Mouse (Mus musculus) heart, embryonic 12.5 days (tissue): ENCODE measurements around the gene Dcpp2. TPM values are rescaled to one million over a fixed set of nuclear protein-coding genes. Genes with fewer than 3 reads are reported as not detected.
"Not testable (repeated sequence)": the region's sequence is repeated elsewhere in the genome, so short reads cannot be mapped to it uniquely, and the experiment has no call there.

Source experiments
- ATAC-seq: fragments of 200-750 bp; cut with Nextera tagmentation; 2 replicates; pipeline ENCODE4 v1.8.0; 2017; ENCODE audit warnings: moderate TSS enrichment, moderate library complexity; ENCODE audit not compliant: insufficient number of reproducible peaks, low FRiP score
- H3K27ac ChIP-seq: fragments of 300-500 bp; sonication (generic); 2 replicates; pipeline ENCODE4 v1.5.1; 2016; ENCODE audit warnings: mild to moderate bottlenecking, moderate library complexity; ENCODE audit not compliant: poor library complexity, severe bottlenecking
- H3K27me3 ChIP-seq: fragments of 300-500 bp; sonication (generic); replicated peaks from 2 replicates; pipeline ENCODE4 v1.6.1; 2016; ENCODE audit warnings: mild to moderate bottlenecking, moderate library complexity
- H3K36me3 ChIP-seq: fragments of 300-500 bp; sonication (generic); 2 replicates; pipeline ENCODE4 v1.6.1; 2016; ENCODE audit warnings: mild to moderate bottlenecking, moderate library complexity
- H3K4me1 ChIP-seq: fragments of 300-500 bp; sonication (generic); replicated peaks from 2 replicates; pipeline ENCODE4 v1.6.1; 2016; ENCODE audit warnings: mild to moderate bottlenecking
- H3K4me2 ChIP-seq: fragments of 300-500 bp; sonication (generic); 2 replicates; pipeline ENCODE4 v1.6.1; 2016; ENCODE audit warnings: mild to moderate bottlenecking, moderate library complexity
- H3K4me3 ChIP-seq: fragments of 300-500 bp; sonication (generic); 2 replicates; pipeline ENCODE4 v1.5.1; 2016; ENCODE audit warnings: mild to moderate bottlenecking
- H3K9ac ChIP-seq: fragments of 300-500 bp; sonication (generic); 2 replicates; pipeline ENCODE4 v1.6.1; 2016; ENCODE audit warnings: mild to moderate bottlenecking, moderate library complexity
- H3K9me3 ChIP-seq: fragments of 300-500 bp; sonication (generic); replicated peaks from 2 replicates; pipeline ENCODE4 v1.6.1; 2016; ENCODE audit warnings: mild to moderate bottlenecking, moderate library complexity
- WGBS: fragments of 180-500 bp; shearing (Covaris S2); methylation state at CpG from one replicate; pipeline ENCODE4 v1.1.7; 2016; 5-methylcytosine and 5-hydroxymethylcytosine counted together
- polyA plus RNA-seq: library from polyadenylated mRNA; unstranded; fragments of >200 nt; fragmentation: Nextera tagmentation; extraction: Ambion mirVana; gene quantifications from 2 replicates; pipeline ENCODE4 v1.2.1, GENCODE M21; 2016

Dcpp2 gene
- polyA plus RNA-seq, 1 experiment from 2014 or later: not detected

DNA sequence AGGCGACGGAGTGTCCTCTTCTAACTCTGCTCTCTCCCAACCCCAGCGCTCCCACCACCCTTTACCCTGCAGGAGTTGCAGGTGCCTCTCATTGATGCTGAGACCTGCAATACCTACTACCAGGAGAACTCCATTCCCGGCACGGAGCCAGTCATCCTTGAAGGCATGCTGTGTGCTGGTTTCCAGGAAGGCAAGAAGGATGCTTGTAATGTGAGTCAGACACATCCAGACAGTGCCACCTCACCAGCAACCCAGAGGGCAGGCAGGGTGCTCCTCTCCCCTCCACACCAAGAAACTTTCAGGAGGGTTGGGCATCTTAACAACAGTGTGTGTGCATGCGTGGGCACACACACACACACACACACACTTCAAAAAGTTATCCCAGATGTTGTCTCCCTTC lies 23.5 kb upstream of the Dcpp2 start:
- WGBS: 77% methylated on average over 6 of the region's 6 CpGs
- ATAC-seq: no peak

DNA sequence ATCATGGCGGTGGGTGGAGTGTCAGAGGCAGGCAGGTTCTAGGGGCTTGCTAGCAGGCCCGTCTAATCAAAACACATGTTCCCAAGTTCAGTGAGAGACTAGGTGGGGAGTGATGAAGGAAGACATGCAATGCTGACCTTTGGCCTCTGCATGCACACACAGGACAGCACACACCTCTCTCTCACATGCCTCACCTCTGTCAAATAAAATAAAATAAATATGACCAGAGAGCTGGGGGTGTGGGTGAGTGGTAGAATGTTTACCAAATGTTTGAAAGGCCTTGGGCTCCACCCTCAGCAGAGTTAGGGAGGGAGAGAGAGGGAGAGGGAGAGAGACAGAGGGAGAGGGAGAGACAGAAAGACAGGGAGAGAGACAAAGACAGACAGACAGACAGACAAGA lies 22.8 kb upstream of the Dcpp2 start:
- Histone ChIP-seq H3K4me1 (peaks cover 9% of the 10 kb centered on the region), H3K4me3 (no peak overlapping the region), H3K27me3 (0 out of 2 replicates have a peak, but pooled peaks cover 3% of the 10 kb centered on the region), H3K36me3 (no peaks in the 10 kb centered on the region), H3K27ac (no peak overlapping the region), H3K9ac (no peak overlapping the region), H3K9me3 (no peaks in the 10 kb centered on the region), H3K4me2 (no peak overlapping the region)
- no peak for ATAC-seq
- WGBS: 75% methylated on average over 2 of the region's 2 CpGs

More for the DNA sequence above, 23.5 kb upstream of the Dcpp2 start:
- Histone ChIP-seq H3K4me3 (no peak overlapping the region), H3K4me2 (no peak overlapping the region), H3K27me3 (0 out of 2 replicates have a peak, but pooled peaks cover 3% of the 10 kb centered on the region), H3K27ac (no peak overlapping the region), H3K36me3 (no peaks in the 10 kb centered on the region), H3K9me3 (no peaks in the 10 kb centered on the region), H3K4me1 (peaks cover 9% of the 10 kb centered on the region), H3K9ac (no peak overlapping the region)

DNA sequence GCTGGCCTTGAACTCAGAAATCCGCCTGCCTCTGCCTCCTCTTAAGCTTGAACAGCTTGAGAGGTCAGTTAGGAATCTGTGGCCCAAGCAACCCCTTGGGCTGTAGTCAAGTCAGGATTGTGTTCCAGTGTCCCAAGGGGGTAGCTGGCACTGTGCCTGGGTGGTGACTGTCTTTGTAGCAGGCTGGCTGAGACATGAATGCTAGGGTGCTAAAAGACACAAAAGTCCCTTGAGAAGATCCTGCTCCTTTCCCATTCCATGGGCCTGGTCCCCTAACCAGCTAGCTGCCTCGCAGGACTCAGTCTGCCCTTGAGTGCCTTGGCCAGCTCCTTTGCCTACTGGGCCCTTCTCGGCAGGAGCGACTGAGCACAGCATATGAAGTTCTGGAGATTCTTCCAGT lies 17.8 kb upstream of the Dcpp2 start:
- ATAC-seq: no peak
- H3K9me3 ChIP-seq: peaks cover 5% of the 10 kb centered on the region; the same call in 1 of the 2 replicates
- 0 out of 2 replicates have a peak, but pooled peaks cover 3% of the 10 kb centered on the region for H3K27me3 ChIP-seq
- WGBS: 80% methylated on average over 4 of the region's 4 CpGs
- no peaks in the 10 kb centered on the region for H3K4me1 ChIP-seq
- no peak overlapping the region for H3K9ac ChIP-seq
- H3K4me2 ChIP-seq: no peak overlapping the region
- no peaks in the 10 kb centered on the region for H3K36me3 ChIP-seq
- H3K4me3 ChIP-seq: no peak overlapping the region
- H3K27ac ChIP-seq: no peak overlapping the region

DNA sequence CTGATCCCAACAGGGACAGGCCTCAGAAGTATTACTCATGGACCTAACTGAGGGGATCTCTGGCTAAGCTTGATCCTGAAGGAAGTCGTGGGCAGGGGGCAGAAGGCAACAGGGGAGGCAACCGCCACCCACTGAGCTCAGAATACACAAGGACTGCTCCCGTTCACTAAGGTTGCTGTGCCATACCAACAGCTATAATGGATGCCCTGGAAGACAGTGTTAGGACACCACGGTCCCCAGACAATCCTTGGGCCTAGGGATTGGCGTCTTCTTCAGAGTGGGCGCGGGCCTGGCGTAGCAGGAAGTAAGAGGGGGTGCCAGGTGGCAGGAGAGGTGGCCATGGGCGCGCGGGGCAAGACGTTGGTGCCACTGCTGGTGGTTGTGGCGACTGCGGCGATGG lies 12.9 kb upstream of the Dcpp2 start, which contains the start of gene Prss21:
TSS of gene Prss21 (plus strand) at position 301 of the 400 bp plus-strand sequence.
- Histone ChIP-seq H3K27ac (no peak within 1 kb of the TSS), H3K36me3 (no peaks in the 10 kb centered on the region), H3K4me1 (no peaks in the 10 kb centered on the region), H3K4me2 (no peak within 1 kb of the TSS), H3K9ac (no peak within 1 kb of the TSS), H3K9me3 (peaks cover 5% of the 10 kb centered on the region; the same call in 1 of the 2 replicates), H3K4me3 (no peak within 1 kb of the TSS), H3K27me3 (0 out of 2 replicates have a peak, but pooled peaks cover 5% of the 10 kb centered on the region)
- ATAC-seq: no peak
- WGBS: 78% methylated on average over 15 of the region's 15 CpGs

DNA sequence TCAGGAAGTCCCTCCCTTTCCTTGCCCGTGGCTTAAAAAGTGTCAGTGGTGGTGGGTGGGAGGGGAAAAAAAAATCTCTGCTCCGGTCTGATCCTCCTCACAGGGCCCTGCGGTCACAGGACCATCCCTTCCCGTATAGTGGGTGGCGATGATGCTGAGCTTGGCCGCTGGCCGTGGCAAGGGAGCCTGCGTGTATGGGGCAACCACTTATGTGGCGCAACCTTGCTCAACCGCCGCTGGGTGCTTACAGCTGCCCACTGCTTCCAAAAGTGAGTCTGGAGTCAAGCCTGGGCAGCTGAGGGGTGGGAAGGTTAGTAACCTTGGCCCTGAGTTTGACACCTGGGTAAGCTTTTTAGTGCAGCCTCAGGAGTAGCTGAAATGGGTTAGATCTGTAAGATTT lies 12.2 kb upstream of the Dcpp2 start:
- 84% methylated on average over 11 of the region's 11 CpGs for WGBS
- ATAC-seq: no peak
- no peak overlapping the region for H3K27ac ChIP-seq

DNA sequence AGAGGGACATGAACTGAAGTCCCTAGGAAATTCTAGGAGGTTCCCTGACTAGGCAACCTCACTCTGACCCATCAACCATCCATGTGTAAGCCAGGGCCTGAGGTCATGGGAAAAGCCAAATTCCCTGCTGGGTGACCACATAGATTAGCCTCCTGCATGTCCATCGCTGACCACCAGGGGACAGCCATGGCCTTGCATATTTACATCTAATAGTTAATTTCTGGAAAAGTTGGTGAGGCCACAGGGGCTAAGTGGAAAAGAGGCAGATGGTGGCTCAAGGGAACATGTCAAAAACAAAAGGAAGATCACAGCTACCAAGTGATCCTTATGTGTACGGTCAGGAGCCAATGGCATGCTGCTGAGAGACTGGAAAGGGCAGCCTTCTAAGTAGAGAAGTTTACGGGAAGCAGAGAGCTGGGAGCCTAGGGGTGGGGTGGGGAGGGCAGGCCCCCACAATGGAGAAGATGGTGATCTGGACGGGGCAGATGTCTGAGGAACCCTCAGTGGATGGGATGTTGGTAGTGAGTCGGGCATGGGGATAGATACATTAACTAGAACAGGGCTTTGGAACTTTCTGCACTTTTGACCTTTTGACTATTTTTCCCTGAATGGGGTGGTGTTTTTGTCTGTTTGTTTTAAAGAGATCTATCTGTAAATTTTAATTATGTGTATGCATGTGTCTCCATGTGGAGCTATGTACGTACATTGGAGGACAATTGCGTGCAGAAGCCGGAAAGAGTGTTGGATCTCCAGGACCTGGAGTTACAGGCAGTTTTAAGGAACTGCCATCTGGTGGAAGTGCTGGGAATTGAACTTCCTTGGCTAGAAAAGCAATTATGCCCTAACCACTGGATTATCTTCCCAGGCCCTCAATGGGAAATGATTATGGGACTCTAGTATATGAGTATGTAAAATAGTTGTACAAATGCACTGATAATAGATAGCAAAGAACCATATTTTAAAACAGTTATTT lies 6.5 kb upstream of the Dcpp2 start:
- no peak overlapping the region for H3K4me2 ChIP-seq
- WGBS: 43% methylated on average over 8 of the region's 8 CpGs
- no peak overlapping the region for H3K9ac ChIP-seq
- H3K4me1 ChIP-seq: no peaks in the 10 kb centered on the region; the same call in 1 of the 2 replicates
- no peaks in the 10 kb centered on the region for H3K36me3 ChIP-seq
- no peaks in the 10 kb centered on the region for H3K27me3 ChIP-seq
- ATAC-seq: no peak
- H3K9me3 ChIP-seq: no peaks in the 10 kb centered on the region
- H3K4me3 ChIP-seq: no peak overlapping the region
- H3K27ac ChIP-seq: no peak overlapping the region

More for the DNA sequence above, 12.2 kb upstream of the Dcpp2 start:
- Histone ChIP-seq H3K27me3 (0 out of 2 replicates have a peak, but pooled peaks cover 5% of the 10 kb centered on the region), H3K4me3 (no peak overlapping the region), H3K9me3 (peaks cover 5% of the 10 kb centered on the region; the same call in 1 of the 2 replicates), H3K36me3 (no peaks in the 10 kb centered on the region), H3K4me1 (no peaks in the 10 kb centered on the region), H3K4me2 (no peak overlapping the region), H3K9ac (no peak overlapping the region)

DNA sequence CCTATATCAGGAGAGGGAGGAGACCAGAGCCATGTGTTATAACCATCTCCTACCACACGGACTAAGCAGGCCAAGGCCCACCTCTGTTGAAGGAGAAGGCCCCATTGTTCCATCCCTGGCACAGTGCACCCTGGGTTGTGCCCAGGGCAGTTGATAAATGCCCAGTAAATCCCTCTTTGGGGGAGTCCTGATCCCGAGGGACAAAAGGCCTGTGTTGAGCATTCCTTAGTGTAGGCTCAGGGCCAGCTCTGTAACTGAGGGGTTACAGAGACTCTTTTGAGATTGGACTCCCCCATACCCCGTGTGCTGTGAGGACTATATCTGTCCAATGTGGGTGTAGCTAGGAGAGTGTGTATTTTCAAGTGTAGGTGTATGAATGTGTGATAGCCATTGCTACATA lies 3.9 kb upstream of the Dcpp2 start:
- Histone ChIP-seq H3K4me2 (no peak overlapping the region), H3K36me3 (no peaks in the 10 kb centered on the region), H3K27ac (no peak overlapping the region), H3K4me3 (no peak overlapping the region), H3K27me3 (no peaks in the 10 kb centered on the region), H3K9me3 (no peaks in the 10 kb centered on the region), H3K9ac (no peak overlapping the region), H3K4me1 (no peaks in the 10 kb centered on the region; the same call in 1 of the 2 replicates)
- ATAC-seq: no peak
- WGBS: 61% methylated on average over 3 of the region's 3 CpGs

DNA sequence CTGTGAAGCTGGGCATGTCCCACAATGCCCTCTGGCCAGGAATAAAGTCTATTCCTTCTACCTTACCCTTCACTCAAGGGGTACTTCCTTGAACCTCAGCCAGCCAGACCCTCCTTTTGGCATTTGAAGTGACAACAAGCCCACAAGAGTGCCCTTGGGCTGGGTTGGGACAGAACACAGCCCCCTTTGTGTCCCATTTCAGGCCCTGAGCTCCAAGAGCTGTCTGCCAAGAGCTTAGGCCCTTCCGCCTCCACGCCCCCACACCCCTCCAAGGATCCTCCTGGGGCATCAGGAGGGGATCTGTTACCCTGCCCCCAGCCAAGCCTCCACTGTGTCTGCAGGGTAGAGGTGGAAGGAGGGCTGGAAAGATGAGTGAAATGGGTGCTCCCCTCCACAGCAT lies 3.5 kb upstream of the Dcpp2 start:
- Histone ChIP-seq H3K27ac (no peak overlapping the region), H3K9ac (no peak overlapping the region), H3K9me3 (no peaks in the 10 kb centered on the region), H3K4me1 (no peaks in the 10 kb centered on the region; the same call in 1 of the 2 replicates), H3K4me3 (no peak overlapping the region), H3K36me3 (no peaks in the 10 kb centered on the region), H3K4me2 (no peak overlapping the region), H3K27me3 (no peaks in the 10 kb centered on the region)
- no peak for ATAC-seq
- WGBS: 80% methylated on average over 2 of the region's 2 CpGs

DNA sequence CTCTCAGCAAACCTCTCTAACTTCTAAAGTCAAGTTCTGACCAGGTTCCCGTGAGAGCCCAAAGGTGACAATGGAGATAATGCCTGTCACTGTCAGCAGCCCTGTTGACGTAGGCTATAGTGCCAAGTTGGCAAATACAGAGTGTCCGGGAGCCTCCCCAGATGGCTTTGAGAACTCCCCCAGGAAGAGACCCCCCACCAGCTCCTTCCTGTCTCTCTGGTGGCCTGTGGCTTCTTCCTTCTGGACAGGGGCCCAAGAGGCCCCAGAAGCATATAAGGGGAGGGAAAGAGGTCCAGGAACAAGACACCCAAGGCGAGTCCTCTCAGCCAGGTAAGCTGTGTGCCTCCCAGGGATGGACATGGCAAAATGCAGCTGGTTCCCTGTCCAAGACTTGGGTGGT lies 36.5 kb downstream of the Dcpp2 start, which contains the start of gene Dcpp3:
TSS of gene Dcpp3 (plus strand) at position 301 of the 400 bp plus-strand sequence.
- not testable (repeated sequence) for H3K4me1 ChIP-seq, H3K27me3 ChIP-seq, H3K9me3 ChIP-seq, ATAC-seq, H3K4me2 ChIP-seq, H3K9ac ChIP-seq, H3K36me3 ChIP-seq, H3K4me3 ChIP-seq, H3K27ac ChIP-seq
- WGBS: 62% methylated on average over 4 of the region's 4 CpGs

DNA sequence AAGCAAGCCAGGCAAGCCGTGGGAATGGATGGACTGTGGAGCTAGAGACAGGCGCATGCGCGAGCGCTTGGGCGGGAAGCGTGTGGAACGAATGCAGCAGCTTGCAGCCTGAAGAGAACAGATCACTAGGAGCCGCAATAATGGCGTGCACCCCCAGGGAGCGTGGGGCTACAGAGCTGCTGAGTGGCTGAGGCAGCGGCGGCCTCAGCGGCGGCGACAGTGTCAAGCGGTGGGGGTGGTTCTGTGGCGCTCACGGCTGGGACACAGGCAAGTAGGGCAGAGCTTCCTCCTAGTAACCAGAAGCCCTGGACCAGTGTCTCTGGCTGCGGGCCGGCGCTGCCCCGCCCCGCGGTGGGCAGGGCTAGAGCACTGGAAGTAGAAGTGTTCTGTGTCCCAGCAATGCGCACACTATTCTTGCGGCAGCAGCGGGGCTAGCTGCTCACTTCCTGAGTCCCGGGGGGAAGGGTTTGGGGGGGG lies 43.9 kb downstream of the Dcpp2 start:
- ATAC-seq: peak; percentile 97
- under 1% methylated on average over 29 of the region's 29 CpGs for WGBS
- H3K4me3 ChIP-seq: peak overlapping the region; percentile 59
- H3K4me1 ChIP-seq: peaks cover 6% of the 10 kb centered on the region
- H3K4me2 ChIP-seq: peak overlapping the region; percentile 81
- H3K27me3 ChIP-seq: 0 out of 2 replicates have a peak, but pooled peaks cover 2% of the 10 kb centered on the region
- peak overlapping the region; percentile 97 for H3K27ac ChIP-seq
- peak overlapping the region; percentile 75 for H3K9ac ChIP-seq
- no peaks in the 10 kb centered on the region for H3K9me3 ChIP-seq
- no peaks in the 10 kb centered on the region for H3K36me3 ChIP-seq

DNA sequence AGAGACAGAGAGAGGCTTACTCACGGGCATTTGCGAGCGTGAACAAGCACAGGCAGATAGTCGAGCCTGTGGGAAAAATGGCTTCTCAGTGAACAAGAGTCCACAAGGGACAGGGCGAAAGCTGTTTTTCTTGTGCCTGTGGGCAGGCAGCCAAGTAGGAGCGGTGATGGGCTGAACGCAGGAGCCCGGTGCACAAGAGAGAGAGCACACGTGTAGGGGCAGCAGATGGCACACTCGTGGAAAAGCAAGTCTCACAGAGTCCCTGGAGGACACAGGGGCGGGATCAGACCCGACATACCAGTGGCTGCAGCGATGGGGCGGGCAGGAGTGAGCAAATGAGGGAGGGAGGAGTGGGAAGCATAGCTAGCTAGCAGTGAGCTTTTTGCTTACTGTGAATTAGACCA lies 44.4 kb downstream of the Dcpp2 start:
- Histone ChIP-seq H3K4me2 (peak overlapping the region; percentile 81), H3K27ac (peak overlapping the region; percentile 97), H3K27me3 (0 out of 2 replicates have a peak, but pooled peaks cover 2% of the 10 kb centered on the region), H3K4me1 (peaks cover 6% of the 10 kb centered on the region), H3K9me3 (no peaks in the 10 kb centered on the region), H3K36me3 (no peaks in the 10 kb centered on the region), H3K9ac (peak overlapping the region; percentile 75), H3K4me3 (peak overlapping the region; percentile 59)
- peak; percentile 80 for ATAC-seq
- under 1% methylated on average over 14 of the region's 14 CpGs for WGBS
